Mouse (Mus musculus) inflammation-experienced regulatory T-cells, adult 6 months (primary cell): Measurements from ENCODE around the gene Kpna6. TPM values are rescaled to one million over a fixed set of nuclear protein-coding genes. Genes with fewer than 3 reads are reported as not detected.
"Not testable (repeated sequence)": the region's sequence is repeated elsewhere in the genome, so short reads cannot be mapped to it uniquely, and the experiment has no call there.

Experiments used
- ATAC-seq: one replicate; pipeline ENCODE4 v1.8.0; 2017
- polyA plus RNA-seq, 3 experiments: library from polyadenylated mRNA; unstranded; fragments of 100-300 nt; shearing (Covaris generic); gene quantifications; one replicate each; pipeline ENCODE4 v1.2.1; 2017

Gene Kpna6
- 10 to 100 TPM in 1 of 3 experiments, 1 to 10 TPM in 2; 8.6 to 11.6 (median 9.9) TPM for polyA plus RNA-seq

DNA sequence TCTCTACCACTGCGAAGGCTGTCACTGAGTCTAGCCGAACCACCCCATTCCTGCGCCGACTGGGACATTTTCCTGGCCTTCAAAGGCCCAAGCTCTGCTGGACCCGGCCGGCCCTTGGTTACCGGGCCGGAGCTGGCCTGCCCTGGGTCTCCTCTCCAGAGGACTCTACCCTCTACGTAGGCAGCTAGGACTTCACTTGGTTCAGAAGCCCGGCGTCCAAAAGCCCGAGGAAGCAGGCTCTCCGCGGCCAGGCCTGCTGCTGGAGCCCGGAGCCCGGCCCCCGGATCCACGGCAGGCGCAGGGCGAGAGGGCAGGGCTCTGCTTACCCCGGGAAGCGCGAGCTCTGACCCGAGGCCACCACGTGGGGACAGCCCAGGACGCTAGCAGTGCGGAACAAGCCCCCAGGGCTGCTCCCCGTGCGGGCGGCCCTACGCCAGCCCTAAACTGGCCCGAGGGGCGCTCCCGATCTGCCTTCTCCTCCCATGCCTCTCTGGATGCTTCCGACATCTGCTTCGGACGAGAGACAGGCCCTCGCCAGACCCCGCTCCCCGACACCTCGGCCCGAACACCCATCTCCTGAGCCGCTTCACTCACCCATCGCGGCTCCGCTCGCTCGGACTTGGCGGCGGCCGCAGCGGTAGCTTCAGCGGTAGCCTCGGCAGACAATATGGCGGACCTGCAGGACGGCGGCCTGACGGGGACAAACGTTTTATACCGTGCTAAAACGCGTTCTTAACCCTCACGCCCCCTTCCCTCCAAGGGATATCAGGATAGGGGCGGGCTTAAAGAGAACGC, at the start of gene Kpna6:
Gene Kpna6, minus strand, starts transcription at position 685 of the 795 bp plus-strand sequence.
- ATAC-seq = peak; percentile 78

DNA sequence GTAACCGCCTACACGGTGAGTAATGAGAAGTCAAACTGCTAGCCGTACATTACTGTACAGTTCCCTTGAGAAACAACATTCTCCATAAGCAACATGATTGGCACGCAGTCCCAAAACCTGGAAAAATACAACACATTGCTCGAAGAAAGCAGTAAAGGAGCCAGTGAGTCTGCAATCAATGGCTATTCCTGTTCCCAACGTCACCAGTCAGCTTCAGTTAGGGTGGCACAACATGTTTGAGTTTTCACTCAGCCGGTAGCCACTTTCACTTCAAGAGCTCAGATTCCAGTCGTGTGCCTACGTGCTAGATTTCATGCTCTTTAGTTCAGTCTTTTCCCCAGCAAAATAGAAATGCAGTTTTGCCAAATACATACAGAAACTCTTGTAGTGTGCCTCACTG, 43.7 kb upstream of the Kpna6 start:
- no peak for ATAC-seq

DNA sequence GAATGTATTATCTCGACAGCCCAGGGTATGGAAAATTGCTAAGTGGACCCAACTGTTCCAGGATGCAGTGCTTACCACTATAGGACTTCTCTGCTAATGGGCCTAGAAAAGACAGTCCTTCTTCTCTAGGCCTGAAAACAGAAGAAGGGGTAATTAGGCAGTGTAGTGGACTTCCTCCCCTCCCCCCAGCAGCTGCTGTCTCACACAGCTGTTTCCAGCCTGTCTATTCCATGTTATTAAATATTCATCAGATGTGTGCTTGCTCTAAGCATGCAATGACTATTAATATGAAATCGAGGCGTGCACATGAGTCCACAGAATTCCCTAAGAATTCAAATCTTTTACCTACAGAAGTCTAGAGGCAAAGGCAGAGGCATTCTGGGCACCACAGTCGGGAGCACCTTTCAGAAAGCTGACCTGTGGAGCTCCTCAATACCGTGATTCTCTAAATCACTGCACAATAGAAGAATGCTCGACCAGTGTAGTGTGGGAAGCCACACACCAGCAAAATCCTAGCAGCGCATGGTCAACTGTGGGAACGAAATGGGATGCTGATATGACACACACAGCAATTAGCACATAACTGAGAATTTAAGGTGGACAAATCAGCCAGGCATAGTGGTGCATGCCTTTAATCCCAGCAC, 37.0 kb upstream of the Kpna6 start:
- ATAC-seq = no peak

DNA sequence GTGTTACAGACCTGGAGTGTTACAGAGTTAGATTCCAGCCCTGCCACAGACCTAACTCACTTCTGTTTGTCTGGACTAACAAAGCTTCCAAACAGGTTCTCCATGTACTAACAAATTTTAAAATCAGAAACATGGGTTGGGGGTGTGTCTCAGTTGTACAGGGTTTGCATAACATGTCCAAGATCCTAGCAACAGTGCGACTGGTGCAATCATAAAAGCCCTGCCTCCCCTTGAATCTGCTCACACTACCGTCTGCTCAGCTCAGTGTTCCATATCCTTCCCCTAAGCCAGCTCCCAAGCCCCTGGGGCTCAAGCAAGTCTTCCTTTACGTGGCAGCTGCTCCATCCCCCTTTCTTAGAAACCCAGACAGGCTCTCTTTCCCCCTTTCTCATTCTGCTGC, 34.2 kb upstream of the Kpna6 start:
- ATAC-seq = no peak

DNA sequence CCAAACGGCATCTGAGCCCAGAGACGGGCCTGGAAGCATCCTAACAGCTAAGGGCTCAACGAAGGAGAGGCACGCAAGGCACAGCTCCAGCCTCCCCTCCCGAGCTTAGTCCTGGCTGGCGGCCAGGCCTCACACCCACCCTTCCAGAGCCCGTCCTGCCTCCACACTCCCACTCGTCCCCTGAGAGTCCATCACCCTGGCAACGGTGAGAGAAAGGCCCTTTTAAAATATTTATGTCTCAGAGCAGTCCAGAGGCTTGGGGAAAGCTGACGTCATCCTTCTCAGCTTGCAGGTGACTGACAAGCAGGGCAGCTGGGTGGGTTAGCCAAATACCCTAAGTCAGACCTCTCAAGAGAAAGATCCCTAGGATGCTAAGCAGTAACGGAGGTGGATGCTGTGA, 29.9 kb upstream of the Kpna6 start:
- no peak for ATAC-seq

DNA sequence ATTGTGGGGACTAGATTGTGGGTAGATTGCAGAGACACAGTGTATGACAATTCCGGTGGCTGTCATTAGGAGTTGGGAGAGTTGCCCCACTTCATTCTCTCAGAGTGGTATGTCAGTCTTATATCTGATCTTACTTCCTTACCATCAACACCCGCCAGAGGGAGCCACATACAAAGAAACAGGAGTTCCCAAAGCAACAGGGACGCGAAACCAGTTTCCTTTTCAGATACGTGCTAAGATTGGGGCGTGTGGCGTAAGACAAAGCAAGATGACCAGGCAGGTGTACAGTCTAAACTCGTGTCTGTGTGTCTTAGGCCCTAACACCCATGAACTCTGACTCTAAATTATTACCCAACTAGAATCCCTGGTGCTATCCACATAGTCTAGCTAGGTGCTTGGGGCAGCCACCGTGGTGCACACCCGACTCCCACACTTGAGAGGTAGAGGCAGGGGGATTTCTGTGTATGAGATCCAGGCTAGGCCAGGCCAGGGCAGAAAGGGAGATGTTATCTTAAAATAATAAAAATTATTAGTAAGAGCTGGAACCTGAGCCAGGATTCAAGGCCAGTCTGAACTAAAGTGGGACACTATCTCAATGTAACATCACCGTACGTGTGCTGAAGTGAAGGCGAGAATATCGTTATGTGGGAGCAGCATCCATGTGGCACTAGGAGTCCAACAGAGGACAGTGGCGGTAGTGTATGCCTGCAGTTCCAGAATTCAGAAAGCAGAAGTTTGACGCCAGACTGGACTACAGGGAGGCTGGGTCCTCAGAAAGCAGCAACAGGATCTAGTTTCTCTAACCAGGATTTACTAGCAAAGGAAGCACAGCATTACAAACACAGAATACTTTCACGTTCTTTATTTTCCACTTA, 29.2 kb upstream of the Kpna6 start:
- ATAC-seq = peak; percentile 79

DNA sequence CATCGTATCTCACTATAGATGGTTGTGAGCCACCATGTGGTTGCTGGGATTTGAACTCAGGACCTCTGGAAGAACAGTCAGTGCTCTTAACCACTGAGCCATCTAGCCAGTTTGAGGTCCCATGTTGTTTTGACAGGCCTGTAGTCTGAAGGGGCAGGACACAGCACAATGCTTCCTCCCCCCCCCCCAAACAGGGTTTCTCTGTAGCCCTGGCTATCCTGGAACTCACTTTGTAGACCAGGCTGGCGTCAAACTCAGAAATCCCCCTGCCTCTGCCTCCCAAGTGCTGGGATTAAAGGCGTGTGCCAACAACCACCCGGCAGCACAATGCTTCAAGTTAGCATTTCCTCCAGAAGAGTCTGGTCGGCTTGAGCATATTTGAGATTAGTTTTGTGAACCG, 28.1 kb upstream of the Kpna6 start:
- not testable (repeated sequence) for ATAC-seq

DNA sequence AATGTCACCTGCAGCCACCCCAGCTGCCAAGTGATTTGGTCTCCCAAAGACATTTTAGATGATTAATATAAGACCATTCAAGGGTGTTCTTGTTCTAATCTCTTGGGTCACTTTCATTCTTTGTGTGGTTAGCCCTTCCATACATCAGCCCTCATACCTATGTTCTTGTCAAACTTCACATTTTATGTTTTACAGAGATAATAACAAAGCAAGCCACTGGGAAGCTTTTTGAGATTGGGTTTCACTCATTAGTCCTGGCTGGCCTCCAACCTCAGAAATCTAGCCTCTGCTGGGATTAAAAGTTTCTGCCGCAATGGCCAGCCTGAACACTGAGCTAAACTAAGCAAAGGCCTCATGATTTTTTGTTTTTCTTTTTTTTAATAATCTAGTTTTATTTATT, 27.6 kb upstream of the Kpna6 start:
- ATAC-seq = no peak

DNA sequence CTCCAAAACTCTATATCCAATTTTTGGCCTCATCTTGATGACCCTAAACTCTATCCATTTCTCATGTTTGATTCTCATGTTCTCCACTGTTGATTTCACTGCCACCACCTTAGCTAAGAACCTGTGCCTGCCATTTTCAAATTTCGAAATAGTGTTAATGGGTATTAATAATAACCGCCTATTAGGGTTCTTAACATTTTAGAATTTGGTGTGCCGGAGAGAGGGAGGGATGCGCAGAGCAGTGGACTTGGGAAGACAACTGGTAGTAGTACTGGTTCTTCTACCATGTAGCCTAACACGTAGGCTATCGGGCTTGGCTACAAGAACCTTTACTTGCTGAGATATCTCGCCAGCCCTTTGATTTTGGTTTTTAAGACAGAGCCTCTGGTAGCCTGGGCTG, 24.6 kb upstream of the Kpna6 start:
- ATAC-seq = no peak

DNA sequence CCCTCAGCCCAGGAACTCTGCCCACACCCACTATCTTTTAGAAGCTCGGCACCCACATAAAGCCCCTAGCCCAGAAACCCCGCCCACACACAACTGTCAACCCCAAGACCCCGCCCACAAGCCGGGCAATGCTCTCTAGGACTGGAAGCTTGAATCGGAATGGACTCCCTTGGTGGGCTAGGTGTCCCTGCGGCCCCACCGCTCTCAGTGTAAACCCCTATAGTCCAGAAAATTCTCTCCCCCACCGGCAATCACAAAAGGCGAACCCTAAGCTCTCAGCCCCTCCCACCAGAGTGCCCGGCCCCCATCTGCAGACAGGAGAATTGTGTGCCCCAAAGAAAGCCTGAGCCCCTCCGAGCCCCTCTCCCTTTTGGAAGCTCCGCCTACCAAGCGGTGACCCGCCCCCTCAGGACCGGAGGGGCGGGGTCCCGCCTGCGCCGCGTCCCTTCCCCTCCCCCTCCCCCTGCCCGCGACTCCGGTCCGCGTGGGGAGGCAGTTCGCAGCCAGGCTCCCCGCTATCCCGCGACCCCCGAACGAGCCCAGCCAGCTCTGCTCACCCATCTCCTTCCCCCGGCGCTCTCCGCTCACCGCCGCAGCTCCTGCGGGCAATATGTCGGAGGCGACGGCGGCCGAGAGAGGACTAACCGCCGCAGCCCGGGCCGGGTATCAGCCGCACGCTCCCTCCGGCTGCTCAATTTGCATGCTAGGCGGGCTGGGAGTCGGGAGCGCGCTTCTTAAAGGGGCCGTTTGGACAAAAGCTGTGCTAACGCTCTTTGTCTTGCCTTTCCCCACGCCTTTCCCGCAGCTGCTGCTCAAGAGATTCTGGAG, 23.8 kb upstream of the Kpna6 start, which contains the start of gene Tmem39b:
Gene Tmem39b, minus strand, starts transcription at position 681 of the 828 bp plus-strand sequence.
- ATAC-seq = peak; percentile 84

DNA sequence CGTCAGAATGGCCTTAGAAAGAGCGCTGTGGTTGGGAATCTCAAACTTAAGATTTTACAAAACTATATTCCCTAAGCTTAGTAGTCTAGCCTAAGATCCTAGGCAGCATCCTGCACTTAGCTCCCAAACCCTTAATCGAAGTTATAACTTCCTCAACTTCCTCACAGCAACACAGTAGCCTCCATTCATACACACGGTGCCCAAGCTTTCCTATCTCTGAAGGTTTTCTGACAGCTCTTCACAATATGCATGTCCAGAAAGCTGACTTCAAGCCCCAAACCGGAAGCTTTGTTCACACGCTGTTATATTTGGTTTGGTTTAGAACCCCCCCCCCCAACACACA, 23.2 kb upstream of the Kpna6 start:
- ATAC-seq = no peak

DNA sequence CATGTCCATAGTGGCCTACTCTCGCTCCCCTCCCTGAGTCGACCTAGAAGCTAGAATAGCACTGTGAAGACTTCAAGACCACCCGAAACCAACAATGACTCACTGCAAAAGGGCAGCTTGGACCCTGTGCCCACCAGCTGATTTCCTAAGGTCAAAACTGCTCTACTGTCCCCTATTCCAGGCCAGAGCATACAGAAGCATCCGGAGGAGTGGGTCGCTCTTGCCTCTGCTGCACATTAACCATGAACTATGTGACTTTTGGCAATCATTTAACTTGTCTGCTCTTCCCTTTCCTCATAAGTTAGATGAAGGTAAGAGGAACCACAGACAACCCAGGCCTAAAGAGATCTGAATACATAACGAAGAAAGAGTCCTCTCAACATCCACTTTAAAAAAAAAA, 12.0 kb upstream of the Kpna6 start:
- ATAC-seq = no peak

DNA sequence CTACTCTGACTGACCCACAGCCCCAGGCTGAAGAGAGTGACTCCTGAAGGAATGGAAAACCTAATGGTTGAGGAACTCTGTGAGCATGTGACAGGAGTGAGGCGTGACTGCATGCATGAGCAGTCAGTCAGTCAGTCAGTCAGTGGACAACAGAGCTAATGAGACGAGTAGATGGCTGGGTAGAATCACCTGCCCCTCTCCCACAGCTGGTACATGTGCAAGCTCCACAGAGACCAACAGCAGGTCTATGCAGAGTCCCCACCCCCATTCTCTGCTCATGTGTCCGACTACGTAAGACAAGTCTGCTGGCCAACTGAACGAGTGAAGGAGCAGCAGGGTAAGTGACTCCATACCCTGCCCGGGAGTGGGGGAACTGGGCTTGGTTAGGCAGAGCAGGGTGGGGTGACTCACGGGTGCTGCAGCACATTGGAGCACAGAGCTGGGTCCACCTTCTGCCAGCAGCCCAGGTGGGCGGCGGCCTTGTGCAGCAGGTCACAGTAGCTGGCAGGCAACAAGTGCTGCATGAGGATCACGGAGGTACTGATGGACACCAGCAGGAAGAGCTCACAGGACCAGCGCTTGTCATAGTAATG, 11.4 kb upstream of the Kpna6 start:
- ATAC-seq = no peak

DNA sequence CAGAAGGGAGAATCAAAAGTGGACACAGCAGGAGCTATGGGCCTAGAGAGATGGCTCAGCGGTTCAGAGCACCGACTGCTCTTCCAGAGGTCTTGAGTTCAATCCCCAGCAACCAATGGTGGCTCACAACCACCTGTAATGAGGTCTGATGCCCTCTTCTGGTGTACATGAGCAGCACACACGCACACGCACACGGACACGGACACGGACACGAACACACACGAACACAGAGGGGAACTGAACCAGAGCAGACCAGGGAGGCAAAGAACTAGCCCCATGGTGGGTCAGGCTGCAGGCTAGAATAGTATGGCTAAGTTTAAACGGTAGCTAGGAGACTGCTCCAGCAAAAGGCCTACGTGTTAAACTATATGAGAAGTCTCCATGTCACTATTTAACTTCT, 9.3 kb upstream of the Kpna6 start:
- ATAC-seq = no peak

DNA sequence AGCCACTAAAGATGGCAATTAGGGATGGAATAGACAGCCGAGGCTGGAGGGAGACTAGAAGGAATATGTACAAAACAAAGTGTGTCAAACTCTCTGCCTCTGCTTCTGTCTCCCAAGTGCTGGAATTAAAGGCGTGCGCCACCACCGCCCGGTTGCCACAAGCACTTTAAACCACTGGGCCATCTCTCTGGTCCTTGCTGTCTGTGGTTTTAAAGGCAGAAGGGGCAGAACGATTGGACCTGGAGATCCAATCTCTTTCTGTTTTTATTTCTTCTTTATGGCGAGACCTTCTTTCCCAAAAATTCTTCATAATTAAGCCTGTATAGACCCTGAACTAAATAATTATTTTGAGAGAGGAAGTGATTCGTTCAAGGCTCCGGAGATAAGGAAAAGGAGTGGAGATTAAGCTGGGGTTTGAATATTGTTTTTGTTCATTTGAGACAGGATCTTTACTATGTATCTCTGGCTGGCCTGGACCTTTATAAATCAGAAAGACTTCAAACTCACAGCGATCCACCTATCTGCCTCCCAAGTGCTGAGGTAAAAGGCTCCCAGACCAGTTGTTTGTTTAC, 397 bp upstream of the Kpna6 start:
- no peak for ATAC-seq

DNA sequence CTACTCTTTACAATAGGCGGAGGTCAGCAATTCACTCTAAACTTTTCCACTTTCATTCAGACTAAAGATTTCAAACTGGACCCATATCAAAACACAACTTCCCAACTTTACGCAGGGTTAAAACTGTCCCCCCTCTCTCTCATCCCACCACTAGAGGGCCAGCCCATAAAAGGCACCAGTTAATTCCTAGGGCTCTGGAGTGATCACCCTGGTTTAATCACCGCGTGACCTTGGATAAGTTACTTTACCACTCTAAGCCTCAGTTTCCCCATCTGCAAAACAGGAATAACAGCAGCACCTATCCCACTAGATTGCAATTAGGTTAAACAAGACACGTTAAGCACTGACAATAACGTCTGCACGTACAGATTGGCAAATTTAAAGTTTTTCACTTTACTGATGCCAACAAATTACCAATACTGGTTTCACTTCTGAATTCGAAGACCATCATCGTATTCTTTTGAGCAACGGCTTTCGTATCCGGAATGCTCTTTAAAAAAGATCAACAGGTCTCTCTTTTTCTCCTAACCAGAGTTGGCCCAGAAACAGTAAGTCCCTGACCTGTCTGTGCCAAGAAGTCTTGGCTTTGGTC, 980 bp downstream of the Kpna6 start:
- peak; percentile 58 for ATAC-seq

DNA sequence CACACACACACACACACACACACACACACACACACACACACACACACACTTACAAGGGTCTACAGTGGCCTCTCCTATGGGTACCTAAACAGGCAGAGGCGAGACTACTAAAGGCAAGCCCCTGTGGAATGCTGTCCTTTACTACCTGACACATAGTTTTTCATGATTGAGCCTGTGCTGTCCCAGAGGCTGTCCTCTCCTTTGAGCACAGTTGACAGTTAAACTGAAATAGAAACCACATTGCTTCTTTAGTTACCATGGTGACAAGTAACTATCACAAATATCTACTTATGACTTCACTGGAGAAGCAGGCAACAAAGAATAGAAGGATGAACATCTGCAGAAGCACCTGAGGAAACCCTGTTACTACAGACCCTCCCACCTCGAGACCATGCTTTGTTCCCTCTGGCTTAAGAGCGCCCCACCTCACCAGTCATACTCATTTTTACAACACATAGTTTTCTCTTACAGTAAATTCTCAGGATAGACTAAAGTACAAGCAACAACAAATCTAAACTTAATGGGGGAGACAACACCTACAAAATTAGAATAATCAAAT, 10.2 kb downstream of the Kpna6 start:
- ATAC-seq = no peak

DNA sequence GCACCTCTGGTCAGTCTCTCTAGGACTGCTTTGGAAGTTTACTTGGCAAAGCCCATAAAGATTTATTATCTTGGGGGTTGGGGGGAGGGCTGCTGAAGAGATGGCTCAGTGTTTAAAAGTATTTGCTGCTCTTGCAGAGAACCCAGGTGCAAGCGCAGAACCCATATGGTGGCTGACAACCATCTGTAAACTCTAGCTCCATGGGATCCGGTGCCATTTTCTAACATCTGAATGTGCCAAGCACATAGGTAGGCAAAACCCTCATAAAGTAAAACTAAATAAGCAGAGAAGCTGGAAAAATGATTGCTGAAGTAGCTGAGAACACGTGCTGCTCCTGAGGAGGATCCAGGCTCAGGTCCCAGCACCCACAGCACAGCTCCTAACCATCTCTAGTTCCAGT, 11.0 kb downstream of the Kpna6 start:
- ATAC-seq = no peak

DNA sequence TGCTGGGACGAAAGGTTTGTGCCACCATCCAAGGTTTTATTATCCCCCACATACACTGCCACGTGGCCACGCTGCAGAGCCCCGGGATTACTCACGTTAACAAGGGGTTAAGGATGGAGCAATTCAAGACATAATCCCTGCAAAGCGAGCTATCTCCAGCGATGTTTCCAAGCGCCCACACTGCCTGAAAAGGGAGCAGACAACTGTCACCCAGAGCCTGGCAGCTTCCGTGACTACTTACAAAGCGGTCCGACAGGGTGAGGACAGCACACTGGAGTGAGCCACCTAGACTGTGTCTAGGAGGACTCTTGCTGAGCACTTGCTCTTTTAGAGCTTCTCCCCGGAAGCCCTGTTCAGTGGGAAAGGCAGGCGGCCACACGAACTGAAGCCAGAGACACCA, 17.8 kb downstream of the Kpna6 start:
- ATAC-seq = no peak

DNA sequence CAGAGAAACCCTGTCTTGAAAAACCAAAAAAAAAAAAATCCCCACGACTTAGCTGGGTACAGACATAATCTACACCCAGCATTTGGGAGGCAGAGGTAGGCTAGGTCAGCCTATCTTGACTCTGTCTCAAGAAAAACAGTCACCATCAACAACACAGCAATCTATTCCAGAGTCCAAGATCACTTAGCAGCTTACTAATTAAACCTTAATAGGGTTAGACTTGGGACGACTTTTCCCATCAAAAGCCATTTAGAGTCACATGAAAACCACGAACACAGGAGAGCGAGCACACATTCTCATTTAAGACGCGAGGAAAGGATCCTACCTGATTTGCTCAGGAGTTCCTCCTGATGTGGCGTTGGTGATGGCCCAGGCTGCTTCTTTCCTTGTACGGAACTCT, 22.2 kb downstream of the Kpna6 start:
- no peak for ATAC-seq

DNA sequence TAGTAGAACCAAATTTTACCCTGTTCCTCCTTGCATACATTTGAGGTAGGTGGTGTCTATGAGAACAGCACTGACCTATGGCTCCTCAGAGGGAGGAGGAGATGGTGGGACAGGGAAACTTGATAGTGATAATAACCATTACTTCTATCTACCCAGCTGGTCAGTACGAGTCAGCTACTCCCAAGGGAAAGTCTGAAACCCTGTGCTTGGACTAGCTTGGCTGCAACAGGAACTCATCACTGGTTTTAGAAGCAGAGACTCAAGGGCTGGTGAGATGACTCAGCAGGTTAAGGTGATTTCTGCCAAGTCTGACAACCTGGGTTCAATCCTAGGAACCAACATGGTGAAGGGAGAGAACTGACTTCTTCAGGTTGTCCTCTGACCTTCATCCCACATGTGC, 23.9 kb downstream of the Kpna6 start:
- ATAC-seq = no peak
